Mouse (Mus musculus) T-helper 1 cell (primary cell): ENCODE measurements around the gene Rpl32.
"Not testable (repeated sequence)": the region's sequence is repeated elsewhere in the genome, so short reads cannot be mapped to it uniquely, and the experiment has no call there.

ENCODE experiments used
- in situ Hi-C: fragments of 300-600 bp; cut with MboI, MseI; formaldehyde crosslinking; loops from one replicate; pipeline ENCODE4 v1.15.1; 2025; ENCODE audit warnings: high pct_unique_total_duplicates

Gene Rpl32

GRCm38 (mm10) chr6:115808488-115809231 is at the start of gene Rpl32:
TSS of gene Rpl32 (minus strand) at chr6:115808747.
- in situ Hi-C loops: no loop called here

GRCm38 (mm10) chr6:115856361-115856745 is 47.8 kb upstream of the Rpl32 start:
- in situ Hi-C loops: no loop called here

GRCm38 (mm10) chr6:115855733-115856360 is 47.3 kb upstream of the Rpl32 start:
- in situ Hi-C loops: no loop called here

GRCm38 (mm10) chr6:115854432-115854831 is 45.9 kb upstream of the Rpl32 start:
- in situ Hi-C loops: no loop called here

- in situ Hi-C loops: no loop called here
These were observed 45.4 kb upstream of the Rpl32 start for GRCm38 (mm10) chr6:115853985-115854384.

- in situ Hi-C loops: no loop called here
These were observed 44.7 kb upstream of the Rpl32 start, which contains the start of the genes Mbd4 and Ift122 for GRCm38 (mm10) chr6:115853091-115853813. TSS of gene Mbd4 (minus strand) at chr6:115853371. TSS of gene Ift122 (plus strand) at chr6:115853470.

GRCm38 (mm10) chr6:115852446-115853090 is 44.0 kb upstream of the Rpl32 start:
- in situ Hi-C loops: no loop called here

- in situ Hi-C loops: no loop called here
These were observed 40.2 kb upstream of the Rpl32 start for GRCm38 (mm10) chr6:115848598-115849304.

GRCm38 (mm10) chr6:115846640-115847411 is 38.3 kb upstream of the Rpl32 start:
- in situ Hi-C loops: no loop called here

GRCm38 (mm10) chr6:115845006-115845405 is 36.5 kb upstream of the Rpl32 start:
- in situ Hi-C loops: no loop called here

GRCm38 (mm10) chr6:115838745-115839144 is 30.2 kb upstream of the Rpl32 start:
- in situ Hi-C loops: no loop called here

- in situ Hi-C loops: no loop called here
These were observed 29.6 kb upstream of the Rpl32 start, which contains the start of gene Efcab12 for GRCm38 (mm10) chr6:115838161-115838597. TSS of gene Efcab12 (minus strand) at chr6:115838412.

GRCm38 (mm10) chr6:115833861-115834260 is 25.3 kb upstream of the Rpl32 start:
- in situ Hi-C loops: no loop called here

- in situ Hi-C loops: no loop called here
These were observed 23.8 kb upstream of the Rpl32 start for GRCm38 (mm10) chr6:115832152-115832850.

GRCm38 (mm10) chr6:115830779-115831601 is 22.4 kb upstream of the Rpl32 start:
- in situ Hi-C loops: no loop called here

- in situ Hi-C loops: not testable (repeated sequence)
These were observed 15.4 kb upstream of the Rpl32 start for GRCm38 (mm10) chr6:115823850-115824464.

GRCm38 (mm10) chr6:115821216-115821993 is 12.9 kb upstream of the Rpl32 start:
- in situ Hi-C loops: no loop called here

GRCm38 (mm10) chr6:115818129-115818528 is 9.6 kb upstream of the Rpl32 start:
- in situ Hi-C loops: no loop called here
